Mouse (Mus musculus) embryo, embryonic 11.5 days (tissue): ENCODE data around the gene Ccr1.

Experiments
- DNase-seq: peaks from one replicate; pipeline ENCODE4 v3.0.0-alpha.2; 2012; ENCODE audit warnings: low read depth, low spot score

The Ccr1 gene

DNA sequence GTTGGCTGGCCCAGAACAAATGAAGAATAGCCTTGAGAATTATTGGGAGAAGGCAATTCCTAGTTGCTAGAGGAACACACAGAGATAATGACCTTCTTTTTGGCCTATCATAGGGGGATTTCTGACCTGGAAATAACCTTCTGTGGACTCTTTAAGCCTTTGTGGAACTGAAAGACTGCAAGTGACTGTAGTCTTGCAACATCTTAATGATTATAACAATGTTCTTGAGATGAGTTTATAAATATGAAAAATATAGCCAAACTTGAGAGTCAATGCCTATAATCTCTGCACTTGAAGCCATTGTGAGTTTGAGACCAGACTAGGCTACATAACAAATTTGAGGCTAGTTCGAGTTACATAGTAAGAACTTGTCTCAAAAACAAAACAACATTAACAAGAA is 11.6 kb downstream of the Ccr1 start:
- DNase-seq = no peak

DNA sequence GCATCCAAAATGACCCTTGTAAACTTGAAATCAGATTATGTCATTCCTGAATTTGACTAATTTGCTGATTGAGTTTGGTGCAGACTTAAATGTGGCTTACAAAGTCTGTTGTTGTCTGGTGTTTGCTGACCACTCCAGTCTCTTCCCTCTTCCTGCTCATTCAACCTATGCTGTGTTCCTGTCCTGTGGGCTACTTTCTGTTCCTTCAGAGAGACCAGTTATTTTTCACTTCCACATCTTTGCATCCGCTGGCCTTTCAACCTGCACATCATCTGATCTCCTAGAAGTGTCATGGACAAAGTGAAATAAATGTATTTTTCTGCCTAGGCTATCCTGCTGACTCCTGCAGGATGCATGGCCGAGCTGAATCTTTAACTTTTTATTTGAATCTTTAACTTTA is 14.9 kb downstream of the Ccr1 start:
- no peak for DNase-seq

DNA sequence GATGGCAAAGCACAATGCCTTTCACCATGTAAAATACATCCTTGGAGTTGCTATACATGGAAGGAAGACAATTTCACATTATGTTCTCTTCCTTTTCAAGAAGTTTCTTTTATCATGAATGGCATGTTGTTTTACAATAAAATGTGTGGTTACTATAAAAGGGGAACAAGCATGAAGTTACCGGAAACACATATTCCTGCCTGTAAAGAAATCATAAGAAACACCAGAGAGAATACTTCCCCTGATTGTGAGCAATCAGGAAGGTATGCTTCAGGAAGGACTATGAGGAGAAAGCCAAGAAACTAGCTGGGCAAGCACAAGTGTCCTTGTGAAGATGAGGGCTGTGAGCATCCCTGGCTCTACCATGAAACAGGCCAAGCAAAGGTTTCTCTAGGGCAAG is 17.3 kb downstream of the Ccr1 start:
- no peak for DNase-seq

DNA sequence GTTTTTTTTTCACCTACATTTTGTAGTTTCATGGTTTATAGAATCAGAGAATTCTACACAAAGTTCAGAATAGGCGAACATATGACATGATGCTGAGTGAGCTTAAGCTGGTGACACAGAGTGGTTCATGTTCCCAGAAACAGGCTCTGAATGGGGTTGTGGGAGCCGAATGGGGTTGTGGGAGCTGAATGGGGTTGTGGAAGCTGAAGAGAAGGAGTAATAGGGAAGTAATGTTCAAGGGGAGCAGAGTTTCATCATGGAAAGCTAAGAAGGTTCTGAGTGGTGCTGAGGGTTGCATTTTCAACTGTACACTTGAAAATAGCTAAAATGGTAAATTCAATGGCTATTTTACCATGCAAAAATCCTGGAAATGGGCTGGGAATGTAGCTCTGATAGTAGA is 19.1 kb downstream of the Ccr1 start:
- no peak for DNase-seq

DNA sequence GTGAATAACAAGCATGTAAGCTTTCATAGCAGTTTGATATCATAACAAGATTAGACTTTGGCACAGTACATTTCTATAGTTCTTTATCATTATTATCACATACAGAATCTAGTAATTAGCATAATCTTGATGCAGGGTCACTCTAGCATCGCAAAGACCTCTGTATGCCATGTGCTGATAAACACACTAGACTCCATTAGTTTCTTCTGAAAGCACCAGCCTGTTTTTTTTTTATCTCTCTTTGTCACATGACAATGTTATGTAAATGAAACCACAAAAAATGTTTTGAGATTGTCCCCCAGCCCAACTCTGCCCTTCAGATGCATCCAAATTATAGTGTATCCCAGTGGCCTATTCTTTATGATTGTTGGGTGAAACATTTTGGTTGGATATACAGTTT is 20.7 kb downstream of the Ccr1 start:
- no peak for DNase-seq

DNA sequence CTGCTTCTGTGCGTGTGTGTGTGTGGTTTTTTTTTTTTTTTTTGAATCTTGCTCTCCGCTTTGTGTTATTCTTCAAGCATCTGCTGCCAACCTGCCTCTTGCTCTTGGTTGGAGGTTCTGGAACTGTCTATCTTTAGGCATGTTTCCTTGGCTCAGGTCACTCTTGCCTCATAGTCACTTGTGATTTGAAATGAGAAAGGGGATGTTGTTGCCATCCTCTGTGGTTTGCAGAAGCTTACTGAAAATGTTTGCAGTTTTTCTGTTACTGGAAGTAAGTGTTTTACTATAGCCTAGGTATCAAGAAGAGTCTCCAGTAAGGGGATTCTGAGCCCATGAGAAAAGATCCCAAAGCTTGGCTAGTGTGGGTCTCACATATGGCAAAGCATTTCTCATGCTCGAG is 26.5 kb downstream of the Ccr1 start:
- no peak for DNase-seq

DNA sequence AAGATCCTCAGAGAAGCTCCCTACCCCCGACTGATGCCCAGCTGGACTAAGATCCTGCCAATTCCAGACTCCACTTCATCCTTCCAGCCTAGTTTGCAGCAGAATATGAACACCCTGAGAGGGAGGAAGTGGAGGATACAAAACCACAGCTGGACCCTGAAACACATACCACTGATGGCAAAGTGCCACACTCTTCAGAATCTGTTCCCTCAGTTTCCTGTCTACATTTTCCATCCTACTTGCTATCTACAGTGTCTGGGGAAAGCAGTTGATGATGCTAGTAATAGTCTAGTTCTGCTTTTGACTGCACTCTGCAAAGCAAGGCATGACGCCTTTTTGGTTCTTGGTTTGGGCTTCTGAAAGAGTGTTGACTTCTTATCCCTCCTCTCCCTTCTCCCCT is 27.2 kb downstream of the Ccr1 start:
- DNase-seq = no peak

DNA sequence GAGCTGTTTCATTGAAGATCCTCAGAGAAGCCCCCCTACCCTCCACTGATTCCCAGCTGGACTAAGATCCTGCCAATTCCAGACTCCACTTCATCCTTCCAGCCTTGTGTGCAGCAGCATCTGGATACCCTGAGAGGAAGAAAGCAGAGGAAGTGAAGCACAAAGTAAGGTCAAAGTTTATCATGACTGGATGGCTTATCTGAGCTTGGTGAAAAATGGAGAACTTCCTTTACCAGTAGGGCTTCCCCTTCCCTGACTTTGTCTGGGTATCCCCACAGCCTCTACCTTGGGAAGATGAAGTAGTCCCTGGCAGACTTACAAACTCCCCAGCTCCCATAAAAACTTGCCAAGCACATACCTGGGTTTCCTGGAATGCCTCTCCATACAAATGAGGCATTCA is 27.9 kb downstream of the Ccr1 start:
- no peak for DNase-seq

DNA sequence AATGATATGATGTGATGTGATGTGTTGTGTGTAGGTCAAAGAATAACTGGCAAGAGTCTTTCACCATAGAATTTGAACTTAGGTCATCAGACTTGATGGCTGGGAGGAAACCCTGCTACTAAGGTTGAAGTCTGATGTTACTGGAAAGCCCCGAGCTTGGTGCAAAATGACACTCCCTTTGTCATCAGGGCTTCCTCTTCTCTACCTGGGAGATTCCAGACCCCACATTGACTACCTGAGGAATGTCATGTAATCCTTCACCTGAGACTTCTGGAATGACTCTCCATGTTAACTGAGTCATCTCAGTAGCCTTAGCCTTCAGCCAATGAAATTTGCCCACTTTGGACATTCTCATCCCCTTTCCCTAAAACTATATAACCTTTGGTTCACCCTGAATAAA is 28.3 kb downstream of the Ccr1 start:
- DNase-seq = no peak

DNA sequence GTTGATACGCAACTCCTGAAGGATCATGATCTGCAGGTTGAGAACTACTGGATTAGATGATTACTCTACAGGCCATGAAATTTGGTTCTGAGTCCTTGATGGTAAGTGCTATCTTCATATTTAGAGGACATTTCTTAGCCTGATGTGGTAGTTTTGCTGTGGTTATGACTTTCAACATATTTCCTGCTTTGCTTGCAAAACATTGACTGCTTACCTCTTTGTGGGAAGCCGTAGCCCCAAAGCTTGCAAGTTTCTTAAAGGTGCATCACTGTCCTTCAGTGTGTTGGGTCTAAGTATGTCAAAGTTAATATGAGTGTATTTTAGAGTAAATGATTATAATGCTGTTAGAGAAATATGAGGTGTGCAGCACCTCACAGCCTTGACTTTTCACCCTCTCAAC is 30.5 kb downstream of the Ccr1 start:
- DNase-seq = no peak

DNA sequence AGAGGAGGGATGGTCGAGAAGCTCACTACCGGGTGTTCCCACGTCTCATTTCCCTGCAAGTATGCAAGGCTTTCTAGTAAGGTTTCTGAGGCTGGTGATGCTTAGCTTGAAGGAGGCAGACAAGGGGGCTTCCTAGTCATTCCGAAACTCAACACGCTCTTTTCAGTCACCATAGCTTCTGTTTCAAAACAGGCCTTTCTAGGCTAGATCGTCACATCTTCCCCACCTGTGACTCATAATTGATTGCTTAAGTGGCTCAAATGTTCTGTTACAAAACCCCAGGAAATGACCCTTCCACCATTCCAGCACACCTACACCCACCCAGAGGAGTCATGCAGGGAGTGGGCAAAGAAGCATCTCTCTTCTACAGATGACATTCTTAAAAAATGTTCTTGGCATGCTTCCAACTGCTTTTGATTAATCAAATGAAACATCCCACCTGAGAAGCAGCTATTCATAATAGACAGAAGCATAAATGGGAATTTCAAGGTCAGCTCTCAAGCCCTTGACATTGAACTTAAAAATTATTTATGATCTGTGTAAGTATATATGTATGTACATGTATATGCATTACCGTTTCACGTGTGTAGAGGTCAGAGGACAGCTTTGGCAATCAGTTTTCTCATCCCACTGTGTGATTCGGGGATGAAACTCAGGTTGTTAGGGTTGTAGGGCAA is 31.8 kb downstream of the Ccr1 start:
- no peak for DNase-seq

DNA sequence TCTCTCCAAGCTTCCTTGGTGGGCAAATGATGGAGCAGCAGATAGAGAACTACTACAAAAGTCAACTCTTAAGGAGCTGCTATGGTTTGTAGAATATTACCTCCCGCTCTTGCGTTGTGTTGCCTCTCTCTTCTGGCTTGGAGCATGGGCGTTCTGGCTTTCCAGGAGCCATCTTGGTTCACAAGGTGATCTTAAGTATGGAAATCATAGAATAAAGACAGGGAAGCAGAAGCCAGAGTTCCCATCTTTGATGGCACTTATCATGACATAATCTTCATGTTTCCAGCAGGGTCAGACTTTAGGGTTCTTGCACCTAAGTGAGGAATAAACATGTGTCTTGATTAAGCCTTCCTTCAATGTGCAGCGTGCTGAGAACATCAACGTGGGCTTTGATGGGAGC is 32.7 kb downstream of the Ccr1 start:
- no peak for DNase-seq

DNA sequence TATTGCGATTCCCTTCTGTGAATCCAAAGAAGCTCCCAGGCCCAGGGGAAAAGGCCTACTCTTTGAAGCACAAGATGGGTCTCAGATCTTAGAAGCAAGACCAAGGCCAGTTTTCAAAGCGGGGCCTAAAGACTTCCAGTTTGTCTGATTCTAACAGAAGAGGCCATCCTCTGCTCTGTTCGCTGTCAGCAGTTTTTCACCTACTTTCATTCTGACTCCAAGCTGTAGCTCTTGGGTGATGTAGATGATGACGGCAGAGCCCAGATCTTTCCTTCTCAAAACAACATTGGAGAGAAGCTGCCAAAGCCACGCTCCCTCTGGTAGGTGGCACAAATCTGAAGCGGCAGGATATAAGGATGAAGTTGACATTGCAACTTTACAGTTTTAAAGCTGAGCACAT is 33.1 kb downstream of the Ccr1 start:
- DNase-seq = no peak

DNA sequence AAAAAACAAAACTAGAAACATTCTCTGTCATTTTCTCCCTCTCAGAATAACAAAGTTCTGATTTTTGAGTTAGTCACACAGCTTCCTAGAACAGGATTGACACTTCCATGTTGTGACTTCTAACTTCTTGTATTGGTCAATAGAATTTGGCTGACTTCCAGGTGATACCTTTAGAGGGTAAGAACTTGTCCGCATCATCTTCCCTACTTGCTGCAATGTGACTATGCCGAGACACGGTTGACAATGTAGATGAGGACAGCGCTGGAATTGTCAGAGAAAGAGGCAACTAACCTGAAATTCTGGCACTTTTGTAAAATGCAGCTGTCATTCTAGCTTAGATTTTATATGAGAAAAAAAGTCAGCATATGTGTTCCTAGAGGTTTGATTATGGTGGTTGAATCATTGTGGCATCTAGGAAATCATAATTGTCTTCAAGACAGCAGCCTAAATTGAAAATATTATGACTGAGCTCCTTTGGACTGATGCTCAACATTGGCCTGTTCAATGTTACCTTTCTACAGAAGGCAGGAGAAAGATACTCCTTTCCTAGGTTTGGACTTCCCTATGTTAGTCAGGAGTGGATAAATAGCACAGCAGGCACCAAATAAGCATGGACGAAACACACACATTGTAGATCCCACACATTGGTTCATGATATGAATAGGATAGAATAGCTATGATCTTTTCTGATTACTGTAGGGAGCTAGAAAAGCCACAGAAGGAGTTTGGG is 34.6 kb downstream of the Ccr1 start:
- DNase-seq = no peak

DNA sequence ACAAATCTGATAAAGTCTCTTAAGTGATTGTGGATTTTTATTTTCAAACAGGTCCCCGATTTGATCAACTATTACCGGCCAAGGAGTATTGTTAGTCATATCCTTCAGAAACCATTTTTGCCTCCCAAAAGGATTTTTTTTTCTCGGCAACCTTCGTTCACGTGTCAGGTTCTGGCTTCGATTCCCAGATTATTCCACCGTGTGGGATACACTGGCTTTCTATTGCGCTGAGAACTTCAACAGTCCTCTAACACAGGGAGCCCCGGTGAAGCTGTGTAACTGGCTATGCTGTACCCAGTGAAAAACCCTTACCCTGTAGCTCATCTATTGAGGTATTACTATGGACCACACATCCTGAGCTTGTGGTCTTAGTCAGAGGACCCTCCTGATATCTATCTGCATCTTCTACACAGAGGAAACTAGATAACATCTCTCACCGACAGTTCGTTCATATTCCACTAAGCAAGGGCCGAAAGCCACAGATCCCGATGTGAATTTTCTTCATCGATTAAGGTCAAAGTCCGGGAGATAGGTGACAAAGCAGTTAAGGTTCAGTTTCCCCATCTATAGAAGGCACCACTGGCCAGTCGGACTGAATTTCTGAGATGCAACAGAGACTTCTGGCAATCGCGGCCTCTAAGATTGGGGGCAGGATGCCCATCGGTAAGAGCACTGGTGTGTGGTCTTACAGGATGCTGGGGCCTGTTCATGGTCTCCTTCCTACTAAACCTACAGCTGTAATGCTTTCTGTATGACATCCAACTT is 35.4 kb downstream of the Ccr1 start:
- DNase-seq = no peak

DNA sequence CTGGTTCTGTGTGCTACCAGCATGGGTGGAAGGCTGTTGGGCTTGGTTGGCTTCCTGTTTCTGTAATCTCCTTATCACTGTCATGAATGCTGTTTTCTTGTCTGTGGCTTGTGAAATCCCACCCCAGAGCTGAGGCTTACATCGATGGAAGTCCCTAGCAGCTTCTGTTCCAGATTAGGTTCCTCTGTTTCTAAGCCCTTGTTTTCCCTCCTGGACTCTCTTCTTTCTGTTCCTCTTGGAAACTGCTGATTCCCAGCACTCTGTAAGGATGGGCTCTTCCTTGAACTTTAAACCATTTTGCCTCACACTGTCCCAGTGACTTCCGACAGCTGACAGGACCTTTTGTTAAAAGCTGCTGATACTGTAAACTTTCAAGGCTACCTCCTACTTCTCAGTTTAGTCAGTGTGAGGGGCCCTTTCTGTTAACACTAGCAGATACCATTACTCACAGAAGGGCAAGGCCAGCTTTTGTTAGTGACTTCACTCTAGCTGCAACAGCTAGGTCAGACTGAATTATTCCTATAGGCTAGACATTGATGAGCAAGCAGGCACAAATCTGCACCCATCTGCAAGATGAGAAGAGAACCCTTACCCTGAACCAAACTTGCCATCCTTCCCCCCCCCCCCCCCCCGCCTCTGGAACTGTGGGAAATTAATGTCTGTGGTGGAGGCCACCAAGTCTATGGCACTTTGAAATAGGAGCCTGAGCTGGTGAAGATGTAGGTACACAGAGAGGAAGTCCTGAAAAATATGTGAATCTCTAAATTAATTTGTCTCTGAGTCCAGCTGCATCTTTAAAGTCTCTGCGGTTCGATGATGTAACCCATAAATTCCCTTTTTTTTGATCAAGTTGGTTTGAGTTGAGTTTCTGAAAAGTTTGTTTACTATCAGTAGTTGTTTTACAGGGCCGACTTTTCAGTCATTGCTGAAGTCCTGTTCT is 36.5 kb downstream of the Ccr1 start:
- no peak for DNase-seq

DNA sequence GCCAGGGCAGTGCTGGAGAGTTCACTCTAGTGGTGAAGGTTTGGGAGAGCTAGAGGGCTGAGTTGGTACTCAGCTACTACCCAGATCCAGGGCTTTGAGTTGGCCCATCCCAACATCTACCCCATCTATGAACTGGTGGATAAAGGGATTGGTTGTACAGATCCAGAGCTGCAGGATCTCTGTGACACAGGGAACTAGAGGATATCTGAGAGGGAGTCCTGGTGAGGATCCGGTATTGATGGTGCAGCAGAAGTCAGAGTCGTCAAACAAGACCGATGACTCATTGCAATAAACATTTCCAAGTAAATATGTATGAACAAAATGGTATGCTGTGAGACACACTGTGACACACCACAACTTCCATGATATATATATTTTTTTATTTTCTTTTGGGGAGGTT is 37.6 kb downstream of the Ccr1 start:
- no peak for DNase-seq

DNA sequence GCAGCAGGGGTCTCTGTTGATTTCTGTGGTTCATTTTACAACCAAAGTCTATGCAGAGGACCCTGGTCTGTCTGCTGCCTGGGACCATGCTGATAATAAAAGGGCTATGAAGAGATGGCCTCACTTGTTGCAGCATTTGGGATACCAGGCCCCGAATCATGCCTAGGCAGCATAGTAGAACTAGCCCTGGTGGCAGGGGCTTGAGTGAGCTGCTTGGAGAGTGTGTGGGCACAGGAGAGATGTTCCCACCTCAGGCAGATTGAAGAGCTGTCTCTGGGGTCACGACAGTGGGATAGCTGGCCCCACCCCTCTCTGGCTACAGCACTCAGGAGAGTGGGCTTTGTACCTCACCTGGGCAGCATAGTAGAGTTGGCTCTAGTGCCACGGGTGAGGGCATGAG is 38.0 kb downstream of the Ccr1 start:
- no peak for DNase-seq

DNA sequence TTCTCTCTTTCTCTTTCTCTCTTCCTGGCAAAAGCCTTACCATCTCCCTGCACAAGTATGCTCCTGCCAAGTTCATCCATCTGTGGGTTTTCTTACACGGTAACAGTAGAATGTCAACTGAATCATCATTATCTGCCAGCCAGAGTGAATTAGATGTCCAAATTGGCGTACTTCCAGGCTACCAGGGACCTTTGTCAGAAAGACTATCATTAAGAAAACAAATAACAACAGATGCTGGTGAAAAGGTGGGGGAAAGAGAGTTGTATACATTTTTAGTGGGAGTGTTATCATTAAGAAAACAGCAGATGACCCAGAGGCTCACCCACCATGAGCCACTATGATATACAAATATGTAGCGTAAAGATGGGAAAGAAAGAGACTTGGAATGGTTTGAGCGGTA is 38.6 kb downstream of the Ccr1 start:
- no peak for DNase-seq

DNA sequence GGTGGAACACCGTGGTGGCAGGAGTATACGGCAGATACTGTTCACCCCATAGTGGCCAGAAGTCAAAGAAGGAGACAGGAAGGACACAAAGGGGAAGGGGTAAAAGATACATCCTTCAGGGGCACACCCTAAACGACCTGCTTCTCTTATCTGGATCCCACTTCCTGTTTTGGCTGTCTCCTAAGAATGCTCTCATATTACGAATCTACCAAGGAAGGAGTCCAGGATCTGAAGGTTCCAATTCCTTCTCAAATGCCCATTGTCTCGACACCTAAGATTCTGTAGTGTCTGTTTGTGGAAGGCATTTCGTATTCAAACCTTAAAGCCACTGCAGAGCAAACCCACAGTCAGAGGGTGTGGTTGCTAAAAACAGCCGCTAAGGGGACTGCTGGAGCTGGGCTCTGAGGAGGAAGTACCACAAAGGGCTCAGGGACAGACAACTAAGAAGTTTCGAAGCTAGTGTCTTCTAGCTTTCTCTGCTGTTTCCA is 39.7 kb downstream of the Ccr1 start:
- no peak for DNase-seq

DNA sequence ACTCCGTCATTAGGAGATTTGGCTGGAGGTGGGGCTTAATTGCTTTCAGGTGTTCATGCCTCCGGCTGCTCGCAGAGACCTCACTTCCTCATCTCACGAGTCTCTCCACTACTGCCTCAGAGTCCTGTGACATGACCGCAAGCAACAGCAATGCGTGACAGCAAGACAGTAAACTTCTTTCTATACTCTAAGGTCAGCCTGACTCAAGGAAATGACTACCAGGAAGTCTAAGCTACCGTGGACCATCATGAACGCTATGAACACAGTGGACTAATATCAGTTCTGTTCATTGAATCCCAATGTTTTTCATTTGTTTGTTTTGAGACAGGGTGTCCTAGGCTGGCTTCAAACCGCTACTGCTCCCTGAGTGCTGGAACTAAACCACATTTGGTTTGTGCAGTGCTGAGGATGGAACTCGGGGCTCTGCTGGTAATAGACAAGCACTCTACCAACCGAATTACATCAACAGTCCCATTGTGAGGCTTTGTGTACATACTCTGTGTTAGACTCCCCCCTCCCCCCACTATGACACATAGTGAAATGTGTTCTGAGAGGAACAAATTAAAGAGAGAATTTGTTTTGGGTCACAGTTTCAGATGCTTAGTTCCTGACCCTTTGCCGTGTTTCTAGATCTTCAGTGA is 40.3 kb downstream of the Ccr1 start:
- no peak for DNase-seq
